Mouse (Mus musculus) MEL (cell line): ENCODE results near the gene Adora3. TPM values are rescaled to one million over a fixed set of nuclear protein-coding genes. Genes with fewer than 3 reads are reported as not detected.

Source experiments
- DNase-seq: peaks from one replicate; pipeline ENCODE4 v3.0.0; 2011; ENCODE audit warnings: low read depth, low spot score
- H3K27ac ChIP-seq: 2 replicates; pipeline ENCODE4 v1.5.1; 2012; ENCODE audit warnings: low read depth, mild to moderate bottlenecking, control low read depth, low read length, moderate library complexity; ENCODE audit not compliant: control insufficient read depth
- H3K27me3 ChIP-seq, 2 experiments: fragments of 150-350 bp in 1 of 2; sonication (generic) in 1 of 2; 2 replicates each; pipeline ENCODE4 v1.6.1; 2012; ENCODE audit warnings: low read length in 2 of 2, mild to moderate bottlenecking in 2 of 2, improper control_type of control experiment in 1 of 2, moderate library complexity in 1 of 2; ENCODE audit not compliant: insufficient read depth in 2 of 2, control insufficient read depth in 1 of 2
- H3K36me3 ChIP-seq, 2 experiments: 2 replicates each; pipeline ENCODE4 v1.6.1; 2012 to 2014; ENCODE audit warnings: low read length in 2 of 2, improper control_type of control experiment in 1 of 2, inconsistent platforms in 1 of 2, mild to moderate bottlenecking in 1 of 2; ENCODE audit not compliant: insufficient read depth in 2 of 2, control insufficient read depth in 1 of 2
- H3K4me1 ChIP-seq, 2 experiments: fragments of 150-350 bp in 1 of 2; sonication (generic) in 1 of 2; 2 replicates each; pipeline ENCODE4 v1.6.1; 2012; ENCODE audit warnings: low read length in 2 of 2, improper control_type of control experiment in 1 of 2, mild to moderate bottlenecking in 1 of 2; ENCODE audit not compliant: insufficient read depth in 2 of 2, control insufficient read depth in 1 of 2
- H3K4me3 ChIP-seq, 2 experiments: fragments of 150-350 bp in 1 of 2; sonication (generic) in 1 of 2; 2 replicates each; pipeline ENCODE4 v1.5.1; 2012; ENCODE audit warnings: low read depth in 2 of 2, low read length in 2 of 2, mild to moderate bottlenecking in 2 of 2, moderate library complexity in 2 of 2, control low read depth in 1 of 2, improper control_type of control experiment in 1 of 2; ENCODE audit not compliant: control insufficient read depth in 1 of 2, insufficient read depth in 1 of 2
- H3K79me2 ChIP-seq: 2 replicates; pipeline ENCODE4 v1.6.1; 2012; ENCODE audit warnings: mild to moderate bottlenecking, low read length, moderate library complexity; ENCODE audit not compliant: control insufficient read depth, poor library complexity, insufficient read depth
- H3K9ac ChIP-seq: 2 replicates; pipeline ENCODE4 v1.6.1; 2012; ENCODE audit warnings: low read depth, mild to moderate bottlenecking, control low read depth, low read length, moderate library complexity; ENCODE audit not compliant: control insufficient read depth, poor library complexity, severe bottlenecking
- H3K9me3 ChIP-seq: fragments of 150-350 bp; sonication (generic); replicated peaks from 2 replicates; pipeline ENCODE4 v1.6.1; 2012; ENCODE audit warnings: mild to moderate bottlenecking, low read length, improper control_type of control experiment, moderate library complexity; ENCODE audit not compliant: insufficient read depth
- CTCF ChIP-seq, 3 experiments: IDR thresholded peaks in 2 of 3; conservative IDR thresholded peaks in 1 of 3; 2 replicates each; pipeline ENCODE4 v1.5.1; 2011 to 2012; ENCODE audit warnings: low read length in 3 of 3, low read depth in 2 of 3, mild to moderate bottlenecking in 2 of 3, improper control_type of control experiment in 1 of 3, inconsistent platforms in 1 of 3, mixed read lengths in 1 of 3, moderate library complexity in 1 of 3; ENCODE audit not compliant: control insufficient read depth in 1 of 3, insufficient read depth in 1 of 3, poor library complexity in 1 of 3, severe bottlenecking in 1 of 3
- E2F4 ChIP-seq: IDR thresholded peaks from 2 replicates; pipeline ENCODE4 v1.6.1; 2011; ENCODE audit warnings: low read depth, low read length, improper control_type of control experiment, borderline replicate concordance
- ELF1 ChIP-seq: IDR thresholded peaks from 2 replicates; pipeline ENCODE4 v1.6.1; 2014; ENCODE audit warnings: low read depth, mild to moderate bottlenecking, inconsistent platforms, low read length, improper control_type of control experiment, moderate library complexity
- ETS1 ChIP-seq: IDR thresholded peaks from 2 replicates; pipeline ENCODE4 v1.6.1; 2012; ENCODE audit warnings: low read depth, mild to moderate bottlenecking, inconsistent platforms, low read length, improper control_type of control experiment, moderate library complexity
- GATA1 ChIP-seq: IDR thresholded peaks from 2 replicates; pipeline ENCODE4 v1.6.1; 2011; ENCODE audit warnings: low read depth, low read length, improper control_type of control experiment
- KAT2A ChIP-seq: conservative IDR thresholded peaks from 2 replicates; pipeline ENCODE4 v1.6.1; 2012; ENCODE audit warnings: low read depth, low read length, improper control_type of control experiment, inconsistent platforms
- MAFK ChIP-seq: IDR thresholded peaks from 2 replicates; pipeline ENCODE4 v1.6.1; 2011; ENCODE audit warnings: low read depth, mild to moderate bottlenecking, low read length, improper control_type of control experiment, borderline replicate concordance
- MAX ChIP-seq: IDR thresholded peaks from 2 replicates; pipeline ENCODE4 v1.6.1; 2011; ENCODE audit warnings: low read length, improper control_type of control experiment
- MAZ ChIP-seq: IDR thresholded peaks from 2 replicates; pipeline ENCODE4 v1.6.1; 2012; ENCODE audit warnings: low read depth, mild to moderate bottlenecking, inconsistent platforms, low read length, improper control_type of control experiment
- MEF2A ChIP-seq: IDR thresholded peaks from 2 replicates; pipeline ENCODE4 v1.6.1; 2014; ENCODE audit warnings: low read depth, mild to moderate bottlenecking, inconsistent platforms, low read length, improper control_type of control experiment; ENCODE audit not compliant: poor library complexity, insufficient replicate concordance, severe bottlenecking; ENCODE audit errors: extremely low read depth
- MXI1 ChIP-seq: IDR thresholded peaks from 2 replicates; pipeline ENCODE4 v1.6.1; 2011; ENCODE audit warnings: mild to moderate bottlenecking, low read depth, low read length, improper control_type of control experiment
- NELFE ChIP-seq: IDR thresholded peaks from 2 replicates; pipeline ENCODE4 v1.6.1; 2011; ENCODE audit warnings: low read depth, low read length, improper control_type of control experiment
- NRF1 ChIP-seq: IDR thresholded peaks from 2 replicates; pipeline ENCODE4 v1.6.1; 2014; ENCODE audit warnings: low read depth, mild to moderate bottlenecking, inconsistent platforms, low read length, improper control_type of control experiment, moderate library complexity; ENCODE audit not compliant: poor library complexity, insufficient read depth, severe bottlenecking
- POLR2A ChIP-seq, 2 experiments: IDR thresholded peaks; 2 replicates each; pipeline ENCODE4 v1.6.1; 2011 to 2012; ENCODE audit warnings: low read length in 2 of 2, mild to moderate bottlenecking in 2 of 2, control low read depth in 1 of 2, improper control_type of control experiment in 1 of 2, low read depth in 1 of 2, moderate library complexity in 1 of 2; ENCODE audit not compliant: control insufficient read depth in 1 of 2, insufficient read depth in 1 of 2, poor library complexity in 1 of 2
- POLR2AphosphoS2 ChIP-seq: IDR thresholded peaks from 2 replicates; pipeline ENCODE4 v1.6.1; 2011; ENCODE audit warnings: low read length, improper control_type of control experiment
- POLR2AphosphoS5 ChIP-seq: IDR thresholded peaks from 2 replicates; pipeline ENCODE4 v1.6.1; 2012; ENCODE audit warnings: low read depth, borderline replicate concordance, mild to moderate bottlenecking, inconsistent platforms, low read length, moderate library complexity, mixed read lengths
- RAD21 ChIP-seq: IDR thresholded peaks from 2 replicates; pipeline ENCODE4 v1.6.1; 2011; ENCODE audit warnings: mild to moderate bottlenecking, low read depth, low read length, improper control_type of control experiment
- RCOR1 ChIP-seq: IDR thresholded peaks from 2 replicates; pipeline ENCODE4 v1.6.1; 2012; ENCODE audit warnings: low read depth, mild to moderate bottlenecking, inconsistent platforms, low read length, improper control_type of control experiment
- SIN3A ChIP-seq: IDR thresholded peaks from 2 replicates; pipeline ENCODE4 v1.6.1; 2012; ENCODE audit warnings: low read length, improper control_type of control experiment, inconsistent platforms
- SMC3 ChIP-seq: IDR thresholded peaks from 2 replicates; pipeline ENCODE4 v1.6.1; 2011; ENCODE audit warnings: low read depth, low read length, improper control_type of control experiment
- TAL1 ChIP-seq: IDR thresholded peaks from 2 replicates; pipeline ENCODE4 v1.6.1; 2012; ENCODE audit warnings: mild to moderate bottlenecking, inconsistent platforms, low read length, moderate library complexity, mixed read lengths
- TBP ChIP-seq: IDR thresholded peaks from 2 replicates; pipeline ENCODE4 v1.8.0; 2011; ENCODE audit warnings: low read depth, low read length, improper control_type of control experiment
- TCF12 ChIP-seq: IDR thresholded peaks from 2 replicates; pipeline ENCODE4 v1.6.1; 2014; ENCODE audit warnings: low read depth, mild to moderate bottlenecking, inconsistent platforms, low read length, improper control_type of control experiment, moderate library complexity
- UBTF ChIP-seq: IDR thresholded peaks from 2 replicates; pipeline ENCODE4 v1.6.1; 2012; ENCODE audit warnings: low read depth, mild to moderate bottlenecking, inconsistent platforms, low read length, improper control_type of control experiment, moderate library complexity, borderline replicate concordance; ENCODE audit not compliant: insufficient read depth
- USF1 ChIP-seq: IDR thresholded peaks from 2 replicates; pipeline ENCODE4 v1.6.1; 2014; ENCODE audit warnings: low read depth, mild to moderate bottlenecking, inconsistent platforms, low read length, improper control_type of control experiment, moderate library complexity
- USF2 ChIP-seq, 2 experiments: IDR thresholded peaks; 2 replicates each; pipeline ENCODE4 v1.6.1; 2011 to 2012; ENCODE audit warnings: improper control_type of control experiment in 2 of 2, low read length in 2 of 2, borderline replicate concordance in 1 of 2, inconsistent platforms in 1 of 2, low read depth in 1 of 2, mild to moderate bottlenecking in 1 of 2; ENCODE audit not compliant: insufficient read depth in 1 of 2
- ZMIZ1 ChIP-seq: IDR thresholded peaks from 2 replicates; pipeline ENCODE4 v1.6.1; 2012; ENCODE audit warnings: low read depth, mild to moderate bottlenecking, inconsistent platforms, low read length, improper control_type of control experiment, moderate library complexity
- ZNF384 ChIP-seq: IDR thresholded peaks from 2 replicates; pipeline ENCODE4 v1.6.1; 2012; ENCODE audit warnings: low read depth, mild to moderate bottlenecking, inconsistent platforms, low read length, improper control_type of control experiment
- polyA plus RNA-seq, 2 experiments: library from polyadenylated mRNA; stranded (reverse) in 1 of 2; unstranded in 1 of 2; fragments of >175 nt in 1 of 2; fragments of >200 nt in 1 of 2; gene quantifications; 2 replicates each; pipeline versions ENCODE4 v1.2.1 to v1.2.4; 2012; ENCODE audit warnings: low replicate concordance in 2 of 2, low read depth in 1 of 2; ENCODE audit not compliant: insufficient read length in 2 of 2, insufficient read depth in 1 of 2, missing spikeins in 1 of 2
- total RNA-seq: library from RNA; depleted of rRNA; stranded (reverse); fragments of 300-350 nt; gene quantifications from 2 replicates; pipeline ENCODE4 v1.2.3, GENCODE M21; 2012

Adora3 gene
- total and polyA plus RNA-seq, 3 experiments: 0.42 to 0.65 TPM; not detected in 1

DNA sequence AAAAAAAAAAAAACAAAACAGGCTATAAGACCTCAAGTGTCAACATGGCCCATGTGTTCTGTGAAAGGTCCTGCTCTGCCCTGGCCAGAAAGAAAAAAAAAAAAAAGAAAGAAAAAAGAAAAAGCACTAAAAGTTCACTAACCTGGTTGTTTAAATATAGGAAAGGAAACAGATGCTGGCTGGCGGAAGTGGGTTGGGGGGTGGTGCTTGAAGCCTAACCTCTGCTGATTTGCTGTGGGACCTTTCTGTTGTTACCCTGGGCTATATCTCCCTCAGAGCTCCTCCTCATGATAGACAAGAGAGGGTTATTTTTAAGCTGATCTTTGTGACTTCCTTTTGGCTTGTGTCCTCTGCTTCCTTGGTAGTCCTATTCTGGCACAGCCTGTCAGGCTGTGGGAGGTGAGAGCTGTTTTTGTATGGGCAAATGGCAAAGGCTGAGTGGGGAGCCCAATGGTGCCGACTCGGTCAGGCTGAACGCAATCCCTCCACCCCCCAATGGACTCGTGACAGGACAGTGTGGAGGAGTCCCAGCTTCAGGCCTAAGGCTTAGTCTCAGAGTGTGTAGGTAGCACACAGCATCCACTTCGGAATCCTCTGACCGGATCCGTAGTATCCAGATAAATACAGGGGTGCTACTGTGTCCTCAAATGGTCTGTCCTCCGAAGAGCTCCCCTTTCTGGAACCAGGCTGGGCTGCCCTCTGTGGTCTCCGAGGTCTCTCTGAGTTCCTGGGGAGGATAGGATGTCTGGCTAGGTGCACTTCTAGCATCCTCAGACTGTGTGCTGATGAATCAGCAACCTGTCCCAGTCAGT lies 21.3 kb downstream of the Adora3 start (continued):
- peak; percentile 65; the same call in 1 of the 2 replicates for TF ChIP-seq ELF1
- TF ChIP-seq MAX: 0 out of 2 replicates have a peak, but pooled peaks have one; percentile 20
- TF ChIP-seq KAT2A: no peak
- TF ChIP-seq SIN3A: peak; percentile 80
- TF ChIP-seq TBP: peak; percentile 79
- TF ChIP-seq TAL1: no peak
- peak; percentile 71; the same call in 1 of the 2 replicates for TF ChIP-seq MEF2A
- no peak for TF ChIP-seq SMC3
- TF ChIP-seq POLR2AphosphoS2: no peak
- TF ChIP-seq ZNF384: peak; percentile 71
- no peak for TF ChIP-seq USF2 (IDR thresholded peaks at IDR 0.05; ENCODE audit: borderline replicate concordance in 1 of 2, insufficient read depth in 1 of 2, low read depth in 1 of 2, low read length in 2 of 2)
- peak; percentile 29; the same call in 1 of the 2 replicates for TF ChIP-seq TCF12
- TF ChIP-seq USF1: no peak
- no peak for TF ChIP-seq UBTF
- TF ChIP-seq E2F4: no peak
- TF ChIP-seq GATA1: peak; percentile 54
- no peak for TF ChIP-seq NRF1
- no peak; the same call in 1 of the 2 replicates for TF ChIP-seq MAFK
- peak; percentile 85 for TF ChIP-seq ETS1

DNA sequence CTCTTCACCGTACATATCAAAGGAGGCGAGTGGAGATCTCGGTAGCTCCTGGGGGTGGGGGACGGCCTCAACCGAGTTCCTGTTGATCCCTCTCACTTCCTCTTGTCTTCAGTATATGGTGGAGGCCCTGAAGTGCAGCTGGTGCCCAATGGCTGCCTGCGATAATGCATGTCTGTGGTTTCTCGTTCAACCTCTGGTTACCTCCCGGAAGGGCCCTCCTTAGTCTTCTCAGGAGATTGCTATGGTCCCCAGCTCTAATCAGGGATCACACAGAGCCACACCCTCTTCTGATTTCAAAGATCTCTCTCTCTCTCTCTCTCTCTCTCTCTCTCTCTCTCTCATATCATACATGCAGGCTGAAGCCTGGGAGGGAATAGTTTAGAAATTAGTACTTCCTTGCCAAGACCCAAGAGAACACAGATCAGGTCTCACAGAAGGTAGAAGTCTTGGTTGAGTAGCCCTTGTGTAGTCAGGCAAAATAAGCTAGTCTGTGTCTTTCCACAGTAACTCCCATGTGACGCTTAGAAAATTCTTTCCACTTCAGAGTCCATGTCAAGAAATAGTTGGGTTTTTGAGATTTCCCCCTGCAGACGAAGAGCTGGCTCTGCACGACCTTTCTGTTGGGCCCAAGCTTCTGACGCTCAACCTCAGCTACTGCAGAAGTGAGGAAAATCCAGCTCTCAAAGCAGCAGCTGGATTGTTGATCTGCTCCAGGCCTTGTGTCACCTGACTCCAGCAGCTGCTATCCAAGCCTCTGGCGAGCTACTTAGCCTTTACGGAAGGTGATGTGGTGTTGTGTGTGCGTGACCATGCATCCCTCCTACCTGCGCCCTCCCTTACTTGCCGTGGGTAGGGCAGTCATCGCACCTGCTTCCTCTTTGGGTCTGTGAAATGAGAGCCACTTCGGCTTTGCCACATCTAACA lies 22.2 kb downstream of the Adora3 start:
- H3K4me1 ChIP-seq: peaks cover 7 to 25% of the 10 kb centered on the region in 2 experiments
- peak overlapping the region; percentile 93 for H3K27ac ChIP-seq
- peak overlapping the region; percentile 63 for H3K9ac ChIP-seq
- DNase-seq: peak; percentile 98
- no peaks in the 10 kb centered on the region for H3K27me3 ChIP-seq
- peak overlapping the region; percentile 56 to 71 for H3K4me3 ChIP-seq
- H3K79me2 ChIP-seq: no peaks in the 10 kb centered on the region
- peaks cover 0 to 8% of the 10 kb centered on the region in 2 experiments; a peak in 2 of 4 replicates for H3K36me3 ChIP-seq
- H3K9me3 ChIP-seq: no peaks in the 10 kb centered on the region
- peak; percentile 57 for TF ChIP-seq MXI1
- no peak; a peak in 1 of 4 replicates for TF ChIP-seq POLR2A (IDR thresholded peaks at IDR 0.05; ENCODE audit: control insufficient read depth in 1 of 2, insufficient read depth in 1 of 2, low read depth in 1 of 2, low read length in 2 of 2, poor library complexity in 1 of 2)
- no peak for TF ChIP-seq CTCF (IDR thresholded peaks at IDR 0.05 in 2 of 3, conservative IDR thresholded peaks at IDR 0.05 in 1 of 3; ENCODE audit: control insufficient read depth in 1 of 3, insufficient read depth in 1 of 3, low read depth in 2 of 3, low read length in 3 of 3, poor library complexity in 1 of 3, severe bottlenecking in 1 of 3)
- TF ChIP-seq ZNF384: no peak
- TF ChIP-seq E2F4: no peak
- TF ChIP-seq MAZ: 0 out of 2 replicates have a peak, but pooled peaks have one; percentile 70
- TF ChIP-seq RAD21: no peak
- TF ChIP-seq ZMIZ1: peak; percentile 70
- TF ChIP-seq POLR2AphosphoS5: no peak
- peak; percentile 23; the same call in 1 of the 2 replicates for TF ChIP-seq MAX
- TF ChIP-seq UBTF: no peak
- TF ChIP-seq SIN3A: peak; percentile 85
- TF ChIP-seq NRF1: no peak
- peak; percentile 42 for TF ChIP-seq SMC3
- no peak for TF ChIP-seq KAT2A
- peak; percentile 79 for TF ChIP-seq ELF1
- TF ChIP-seq RCOR1: peak; percentile 99
- 0 out of 2 replicates have a peak, but pooled peaks have one; percentile 8 for TF ChIP-seq NELFE
